Mouse (Mus musculus) splenic B cell, adult 2 months (primary cell): ENCODE measurements around the gene Cbfb.

Experiments used
- DNase-seq: peaks from one replicate; pipeline ENCODE4 v3.0.0-alpha.2; 2011; ENCODE audit warnings: low read depth, low spot score
- H3K27me3 ChIP-seq: 2 replicates; pipeline ENCODE4 v1.6.1; 2012; ENCODE audit warnings: mild to moderate bottlenecking, low read length, moderate library complexity, mixed read lengths; ENCODE audit not compliant: control insufficient read depth, poor library complexity, insufficient read depth, severe bottlenecking
- H3K36me3 ChIP-seq: 2 replicates; pipeline ENCODE4 v1.6.1; 2012; ENCODE audit warnings: mild to moderate bottlenecking, low read length, moderate library complexity, mixed read lengths; ENCODE audit not compliant: control insufficient read depth, poor library complexity, insufficient read depth, severe bottlenecking

Cbfb gene

DNA sequence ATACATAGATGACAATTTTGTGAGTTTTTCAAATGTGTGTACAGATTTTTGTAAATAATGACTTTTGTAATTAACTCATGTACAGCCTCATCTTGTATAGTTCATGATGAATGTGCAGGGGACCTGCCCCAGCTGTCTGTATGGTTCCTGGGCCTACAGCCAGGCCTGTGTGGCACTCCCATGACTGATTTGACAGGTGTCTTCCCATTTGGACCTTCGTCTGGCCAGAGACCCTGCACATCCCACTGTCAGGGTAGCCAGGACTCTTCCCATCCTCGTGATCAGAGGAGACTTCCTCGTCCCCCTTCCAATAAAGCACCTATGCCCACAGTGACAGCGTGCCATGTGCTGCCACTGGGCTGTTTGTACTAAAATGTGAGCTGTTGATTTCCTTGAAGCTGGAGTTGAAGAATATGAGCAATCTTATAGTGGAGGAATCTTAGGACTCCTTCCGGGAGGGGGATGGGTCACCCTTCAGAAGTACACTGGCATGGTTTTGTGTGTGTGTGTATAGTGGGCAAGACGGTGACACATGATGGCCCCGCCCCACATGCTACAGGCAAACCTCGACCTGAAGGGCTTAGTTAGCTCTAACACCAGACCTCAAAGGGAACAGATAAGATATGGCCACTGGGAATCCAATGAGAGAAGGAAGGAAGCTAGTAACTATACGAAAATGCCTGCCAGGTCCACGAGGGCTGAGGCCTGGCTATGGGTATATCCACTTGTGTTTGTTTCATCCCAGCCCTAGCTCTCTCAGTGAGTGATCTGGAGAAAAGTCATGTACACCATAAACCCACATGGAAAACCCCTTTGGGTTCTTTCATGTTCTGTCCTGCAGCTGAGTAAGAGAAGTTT is 82.4 kb downstream of the Cbfb start:
- Histone ChIP-seq H3K36me3 (peaks cover 2% of the 10 kb centered on the region; the same call in 1 of the 2 replicates), H3K27me3 (no peaks in the 10 kb centered on the region)
- no peak for DNase-seq

DNA sequence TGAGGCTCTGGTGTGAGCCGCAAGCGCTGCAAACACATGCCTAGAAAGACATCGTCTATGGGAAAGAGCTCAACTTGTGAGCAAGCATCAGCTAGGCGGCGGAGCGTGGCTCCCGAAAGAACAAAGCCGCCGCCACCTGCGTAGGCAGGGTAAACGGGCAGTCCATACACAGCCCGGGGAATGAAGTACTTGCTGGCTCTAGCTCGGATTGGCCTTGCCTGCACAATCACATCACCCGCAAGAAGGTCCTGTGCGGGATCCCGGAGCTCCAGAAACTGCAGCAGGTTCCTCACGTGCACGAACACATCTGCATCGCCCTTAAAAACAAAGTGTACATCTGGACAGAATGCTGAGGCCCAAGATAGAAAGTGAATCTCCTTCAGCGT is 83.3 kb downstream of the Cbfb start:
- H3K27me3 ChIP-seq, result no peaks in the 10 kb centered on the region
- no peak for DNase-seq
- H3K36me3 ChIP-seq, result no peaks in the 10 kb centered on the region; the same call in 1 of the 2 replicates

DNA sequence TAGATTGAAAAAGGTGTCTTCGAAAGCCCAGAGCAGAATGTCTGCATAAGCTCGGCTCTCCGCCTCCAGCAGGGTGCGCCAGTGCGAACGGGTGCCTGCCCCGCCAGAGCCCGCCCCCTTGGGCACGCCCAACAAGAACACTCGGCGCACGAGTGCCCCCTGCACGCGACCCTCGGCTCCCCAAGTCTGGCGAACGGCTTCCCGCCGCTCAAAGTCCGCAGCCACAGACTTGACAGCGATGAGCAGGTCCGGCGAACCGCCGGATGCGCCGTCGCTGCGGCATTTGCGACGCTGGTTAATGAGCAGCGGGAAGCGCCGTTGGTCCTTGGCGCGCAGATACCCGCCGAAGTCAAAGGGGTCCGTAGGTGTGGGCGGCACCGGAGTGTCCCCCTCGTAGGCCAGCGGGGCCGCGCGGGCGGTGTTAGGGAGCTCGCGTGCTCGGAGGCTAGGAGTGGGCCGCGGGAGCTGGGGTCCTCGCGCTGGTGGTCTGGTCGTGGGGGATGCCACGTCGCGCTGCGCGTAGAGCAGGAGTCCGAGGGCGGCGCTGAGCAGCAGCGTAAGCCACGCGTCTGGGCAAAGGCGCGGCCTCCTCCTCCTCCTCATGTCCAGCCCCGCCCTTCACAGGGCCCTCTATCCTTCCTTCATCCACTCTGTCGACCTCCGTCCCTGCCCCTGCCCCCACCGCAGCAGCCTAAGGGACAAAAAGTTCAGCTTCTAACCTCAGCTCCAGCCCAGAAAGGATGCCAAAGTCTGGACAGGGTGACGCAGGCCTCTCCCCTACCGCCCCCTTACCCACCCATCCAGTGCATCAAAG is 83.9 kb downstream of the Cbfb start:
- Histone ChIP-seq H3K27me3 (no peaks in the 10 kb centered on the region), H3K36me3 (no peaks in the 10 kb centered on the region; the same call in 1 of the 2 replicates)
- peak; percentile 90 for DNase-seq

DNA sequence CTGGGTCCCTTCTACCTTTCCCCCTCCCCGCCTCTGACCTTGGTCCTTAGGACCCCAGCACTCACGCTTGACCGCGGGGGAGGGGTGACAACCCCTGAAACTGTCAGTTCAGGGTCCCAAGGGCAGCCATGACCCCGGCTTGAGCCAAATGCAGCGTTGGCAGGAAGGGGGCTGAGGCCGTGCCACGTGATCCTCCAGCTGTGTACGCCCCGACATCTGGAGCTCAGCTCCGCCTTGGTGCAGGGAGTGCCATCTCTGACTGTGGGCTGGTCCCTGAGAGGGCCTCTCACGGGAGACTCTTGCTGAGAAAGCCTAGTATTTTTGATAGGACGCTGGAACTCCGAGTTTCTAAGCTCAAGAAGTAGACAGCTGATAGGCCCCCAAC is 84.5 kb downstream of the Cbfb start, which contains the start of gene B3gnt9:
Gene B3gnt9 (minus strand): TSS at position 188 of the 385 bp plus-strand sequence.
- no peaks in the 10 kb centered on the region for H3K27me3 ChIP-seq
- peak; percentile 35 for DNase-seq
- H3K36me3 ChIP-seq, result no peaks in the 10 kb centered on the region; the same call in 1 of the 2 replicates

DNA sequence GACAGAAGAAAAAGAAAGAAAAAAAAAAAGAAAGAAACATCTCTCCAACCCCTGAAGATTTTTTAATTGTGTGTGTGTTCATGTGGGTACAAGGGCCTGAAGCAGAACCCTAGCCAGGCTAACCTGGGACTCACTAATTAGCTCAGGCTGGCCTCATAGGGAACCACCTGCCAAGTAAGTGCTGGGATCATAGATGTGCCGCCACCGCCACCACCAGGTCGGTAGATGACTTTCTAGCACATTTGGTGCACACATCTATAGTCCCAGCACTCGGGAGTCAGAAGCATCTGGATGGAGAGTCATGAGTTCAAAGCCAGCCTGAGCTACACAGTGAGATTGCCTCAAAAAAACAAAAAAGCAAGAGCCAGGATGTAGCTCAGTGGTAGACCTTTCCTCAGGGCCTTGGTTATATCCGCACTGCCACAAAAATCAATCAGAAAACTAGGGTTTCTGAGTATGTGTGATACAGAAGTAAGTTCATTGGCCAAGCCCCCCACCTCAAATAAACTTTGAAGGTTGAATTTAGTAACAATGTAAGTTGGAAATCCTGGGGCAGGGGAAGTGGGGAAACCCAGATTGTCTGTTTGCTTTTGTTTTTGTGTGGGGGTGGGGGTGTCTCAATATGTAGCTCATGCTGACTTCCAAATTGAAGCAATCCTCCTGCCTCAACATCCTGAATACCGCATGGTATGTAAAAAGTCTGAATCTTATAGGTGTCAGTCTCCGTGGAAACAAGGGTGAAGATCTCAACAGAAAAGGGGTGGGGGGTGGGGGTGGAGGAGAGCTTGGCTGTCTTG is 87.0 kb downstream of the Cbfb start:
- DNase-seq, result no peak
- H3K36me3 ChIP-seq, result no peaks in the 10 kb centered on the region
- H3K27me3 ChIP-seq, result no peaks in the 10 kb centered on the region

DNA sequence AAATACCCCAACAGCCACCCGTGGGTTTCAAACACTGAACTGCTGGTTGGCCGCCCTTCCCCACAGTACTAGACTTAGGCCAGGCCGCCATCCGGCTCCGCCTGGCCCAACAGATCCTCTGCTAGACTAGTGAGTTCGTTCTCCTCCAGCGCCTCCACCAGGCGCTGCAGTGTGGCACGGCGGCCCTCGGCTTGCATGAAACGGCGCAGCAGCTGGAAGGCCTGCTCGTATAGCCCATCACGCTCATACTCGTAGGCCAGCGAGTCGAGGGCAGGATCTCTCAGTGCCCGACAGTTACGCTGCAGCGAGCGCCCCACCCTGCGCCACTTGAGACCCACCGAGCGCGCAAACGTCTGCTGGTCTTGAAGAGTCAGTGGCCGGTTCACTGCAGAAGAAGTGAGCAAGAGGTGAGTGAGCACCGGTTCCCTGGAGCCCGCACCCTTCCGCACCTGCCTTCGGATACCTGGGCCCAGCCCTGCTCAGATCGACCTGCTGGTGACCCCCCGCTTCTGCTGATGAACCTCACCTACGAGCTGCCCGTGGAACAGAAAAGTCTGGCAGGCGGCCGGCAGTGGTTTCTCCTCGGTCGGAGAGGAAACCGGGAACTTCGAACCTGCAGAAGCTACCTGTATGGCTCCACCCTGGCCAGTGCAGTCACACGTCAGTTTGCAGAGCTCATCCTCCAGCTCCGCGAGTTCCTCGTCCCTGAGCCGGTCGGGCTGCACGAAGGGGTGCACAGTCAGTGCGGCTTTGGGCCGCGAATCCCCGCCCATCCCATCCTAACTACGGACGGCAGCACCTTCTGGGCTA is 88.6 kb downstream of the Cbfb start:
- no peaks in the 10 kb centered on the region for H3K36me3 ChIP-seq
- H3K27me3 ChIP-seq, result no peaks in the 10 kb centered on the region
- no peak for DNase-seq

DNA sequence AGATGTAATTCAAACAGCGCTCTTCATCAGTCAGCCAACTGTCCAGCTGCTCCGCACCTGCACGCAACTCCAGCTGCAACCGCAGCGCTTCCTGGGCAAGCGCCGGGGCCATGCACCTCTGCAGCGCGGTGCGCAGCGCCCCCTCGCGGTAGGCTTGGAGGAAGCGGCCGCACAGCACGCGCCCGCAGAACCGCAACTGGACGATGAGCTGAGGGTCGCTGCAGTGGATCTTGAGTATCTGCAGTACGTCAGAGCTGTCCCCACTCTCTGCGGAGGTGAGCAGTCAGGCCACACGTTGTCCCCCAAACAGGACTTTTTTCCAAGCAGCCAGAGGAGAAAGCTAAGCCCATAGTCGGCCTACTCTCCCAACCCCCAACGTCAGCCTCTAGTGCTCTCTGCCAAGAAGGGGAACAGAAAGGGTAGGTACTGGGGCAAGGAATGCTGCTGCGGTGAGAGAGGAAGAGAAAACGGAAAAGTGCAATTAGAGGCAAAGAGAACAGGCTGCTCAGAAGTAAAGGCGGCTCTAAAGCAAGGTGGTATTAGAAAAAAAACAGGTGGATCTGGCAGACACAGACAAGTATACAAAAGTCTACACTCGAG is 89.3 kb downstream of the Cbfb start:
- H3K27me3 ChIP-seq, result no peaks in the 10 kb centered on the region
- DNase-seq, result peak; percentile 84
- no peaks in the 10 kb centered on the region for H3K36me3 ChIP-seq

DNA sequence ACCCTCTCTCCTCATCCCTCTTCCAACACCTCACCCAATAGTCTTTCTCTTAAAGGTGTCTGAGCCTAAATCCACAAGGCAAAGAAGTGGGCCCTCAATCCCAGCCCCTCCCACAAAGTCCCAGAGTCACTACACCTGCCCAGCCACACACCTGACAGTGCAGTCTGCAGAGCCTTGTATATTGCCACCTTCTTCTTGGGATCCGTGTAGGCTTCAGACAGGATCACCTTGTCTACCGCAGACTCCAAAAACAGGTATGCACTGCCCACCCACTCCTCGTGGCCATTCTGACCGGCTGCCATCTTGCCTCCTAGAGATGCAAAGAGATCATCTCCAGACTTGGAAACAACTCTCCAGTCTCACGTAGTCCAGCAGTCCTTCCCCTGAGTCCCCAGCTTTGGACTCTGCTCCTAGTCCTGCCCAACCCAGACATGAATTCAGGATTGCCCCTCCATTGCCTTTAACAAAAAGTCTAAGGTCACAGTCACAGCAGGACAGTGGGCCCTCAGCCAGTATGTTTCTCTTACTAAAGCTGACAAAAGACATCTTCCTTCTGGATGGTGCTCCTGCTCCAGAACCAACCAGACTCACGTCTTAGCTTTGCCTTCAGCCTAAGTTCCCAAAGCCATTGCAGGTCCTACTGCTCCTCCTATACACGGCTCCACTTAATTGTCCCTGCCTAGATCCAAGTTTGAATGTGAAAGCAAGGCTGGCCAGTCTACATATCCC is 90.1 kb downstream of the Cbfb start:
- DNase-seq, result no peak
- H3K27me3 ChIP-seq, result no peaks in the 10 kb centered on the region
- H3K36me3 ChIP-seq, result no peaks in the 10 kb centered on the region

DNA sequence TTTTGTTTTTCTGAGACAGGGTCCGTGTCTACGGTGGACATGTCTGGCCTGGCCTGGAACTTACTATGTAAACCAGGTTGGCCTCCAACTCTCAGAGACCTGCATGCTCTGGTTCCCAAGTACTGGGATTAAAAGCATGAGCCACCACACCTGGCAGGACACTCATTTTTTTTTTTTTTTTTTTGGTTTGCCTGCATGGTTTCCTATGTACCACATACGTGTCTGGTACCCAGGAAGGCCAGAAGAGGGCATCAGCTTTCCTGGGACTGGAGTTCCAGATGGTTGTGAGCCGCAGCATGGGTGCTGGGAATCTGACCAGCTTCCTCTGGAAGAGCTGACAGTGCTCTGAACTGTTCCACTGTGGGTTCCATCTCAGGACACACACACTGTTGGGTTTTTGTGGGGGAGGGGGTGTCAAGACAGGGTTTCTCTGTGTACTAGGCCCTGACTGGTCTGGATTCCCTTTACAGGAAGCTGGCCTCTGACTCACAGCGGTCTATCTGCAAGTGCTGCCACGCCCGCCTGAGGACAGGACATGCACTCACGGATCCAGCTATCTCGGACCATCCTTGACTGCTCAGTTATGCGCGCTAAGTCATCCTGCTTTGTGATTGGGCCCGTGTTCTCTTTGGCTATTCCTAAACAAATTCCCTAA is 91.0 kb downstream of the Cbfb start:
- no peaks in the 10 kb centered on the region for H3K36me3 ChIP-seq
- no peaks in the 10 kb centered on the region for H3K27me3 ChIP-seq
- no peak for DNase-seq

DNA sequence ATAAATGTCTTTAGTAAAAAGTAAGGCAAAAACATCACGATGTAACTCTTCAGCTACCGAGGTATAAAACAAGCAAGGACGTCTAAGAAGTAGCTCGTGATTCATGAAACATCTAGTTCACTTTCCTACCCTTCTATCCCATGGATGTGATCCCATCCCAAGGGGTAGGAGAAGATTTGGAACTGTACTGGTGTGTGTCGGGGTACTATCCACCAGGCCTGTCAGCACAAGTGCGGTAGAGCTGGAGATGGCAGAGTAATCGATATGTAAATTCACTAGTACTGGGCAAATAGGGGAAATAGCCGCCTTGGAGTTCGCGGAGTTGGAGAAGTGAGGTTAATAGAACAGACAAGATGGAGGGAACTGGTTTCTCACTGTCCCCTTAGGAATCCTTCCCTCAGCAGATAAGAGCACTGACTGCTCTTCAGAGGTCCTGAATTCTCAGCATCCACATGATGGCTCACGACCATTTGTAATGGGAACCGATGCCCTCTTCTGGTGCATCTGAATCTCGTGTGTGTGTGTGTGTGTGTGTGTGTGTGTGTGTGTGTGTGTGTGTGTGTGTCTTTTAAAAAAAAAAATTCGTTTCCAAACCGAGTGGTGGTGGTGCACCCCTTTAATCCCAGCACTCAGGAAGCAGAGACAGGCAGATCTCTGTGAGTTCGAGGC is 92.9 kb downstream of the Cbfb start:
- no peaks in the 10 kb centered on the region for H3K36me3 ChIP-seq
- no peaks in the 10 kb centered on the region for H3K27me3 ChIP-seq
- no peak for DNase-seq

DNA sequence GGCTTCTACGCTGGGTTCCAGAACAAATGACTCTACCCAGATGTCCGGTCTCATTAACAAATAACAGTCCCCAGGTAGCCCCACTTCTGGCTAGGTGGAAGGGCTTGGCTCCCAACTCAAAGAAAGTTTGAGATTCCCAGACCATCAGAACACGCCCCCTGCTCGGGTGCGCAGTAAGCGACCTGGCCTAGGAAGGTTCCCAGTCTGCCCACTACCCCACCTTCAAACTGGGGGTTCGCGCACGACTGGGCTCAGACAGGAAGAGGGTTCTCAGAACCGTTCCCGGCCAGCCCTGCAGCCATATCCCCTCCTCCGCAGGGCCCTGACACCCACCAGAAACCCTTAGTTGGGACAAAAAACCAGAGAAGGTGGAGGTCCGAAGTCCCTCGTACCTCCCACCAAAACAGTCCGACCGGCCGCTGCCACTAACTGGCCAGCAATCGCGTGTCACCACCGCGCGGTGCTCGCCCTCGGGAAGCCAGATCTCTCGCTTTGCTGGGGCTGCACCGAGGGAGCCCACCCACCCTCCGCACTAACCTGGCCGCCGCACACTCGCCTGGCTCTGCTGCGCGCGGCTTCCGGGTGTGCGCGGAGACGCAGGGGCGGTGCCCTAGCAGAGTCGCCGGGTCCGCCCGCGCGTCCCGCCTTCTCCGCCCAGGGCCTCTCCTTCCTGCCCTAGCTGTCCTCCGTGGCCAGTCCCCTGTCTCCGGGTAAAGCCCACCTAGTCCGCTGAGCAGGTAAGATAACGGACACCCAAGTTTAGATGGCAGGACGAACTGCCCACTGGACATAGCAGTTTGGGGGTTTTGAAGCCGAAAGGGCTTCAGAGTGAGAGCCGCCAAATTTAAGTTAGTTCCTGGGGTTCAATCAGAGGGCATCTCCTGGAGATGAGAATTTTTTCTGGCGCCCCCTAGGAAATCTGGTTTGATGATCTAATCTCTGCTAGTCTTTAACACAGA is 93.8 kb downstream of the Cbfb start, which contains the start of the genes Tradd and Fbxl8:
Gene Tradd (minus strand): TSS at position 586 of the 959 bp plus-strand sequence.
Gene Fbxl8 (plus strand): TSS at position 625 of the 959 bp plus-strand sequence.
- DNase-seq, result peak; percentile 70
- Histone ChIP-seq H3K27me3 (no peaks in the 10 kb centered on the region), H3K36me3 (no peaks in the 10 kb centered on the region)
